Comparison of ENCODE assay signal across 17 mouse cellular contexts in genomic region chr6:71715006-71715405, GRCm38 (mm10). TPM values are rescaled to one million over a fixed set of nuclear protein-coding genes. Genes with fewer than 3 reads are reported as not detected.
"Had no signal": no experiment of that assay in that cellular context is flagged by ENCODE, and none has a peak within 500 bp of the region (broad histone marks: within the 10 kb centered on the region; RNA-seq: fewer than 3 reads in every experiment).

No protein-coding gene starts in this region.

- H3K36me3 ChIP-seq: limb, embryonic 15.5 days; liver, embryonic 12.5 days; midbrain, embryonic 15.5 days; neural tube, embryonic 12.5 days had no signal

- H3K4me2 ChIP-seq: limb, embryonic 15.5 days; liver, embryonic 12.5 days; midbrain, embryonic 11.5 days; midbrain, embryonic 15.5 days; neural tube, embryonic 12.5 days had no signal

- H3K9me3 ChIP-seq: limb, embryonic 15.5 days; liver, embryonic 12.5 days; midbrain, embryonic 15.5 days; neural tube, embryonic 12.5 days had no signal

- H3K27ac ChIP-seq: kidney, postnatal 0 days; limb, embryonic 15.5 days; liver, embryonic 12.5 days; macrophage; midbrain, embryonic 15.5 days; neural tube, embryonic 12.5 days had no signal

- H3K4me3 ChIP-seq: limb, embryonic 15.5 days; liver, embryonic 12.5 days; megakaryocyte, embryonic 14.5 days; midbrain, embryonic 15.5 days; neural tube, embryonic 12.5 days had no signal

- H3K9ac ChIP-seq: limb, embryonic 15.5 days; liver, embryonic 12.5 days; midbrain, embryonic 15.5 days; neural tube, embryonic 12.5 days had no signal

- H3K27me3 ChIP-seq: limb, embryonic 15.5 days; midbrain, embryonic 15.5 days; neural tube, embryonic 12.5 days had no signal

- DNase-seq: kidney, adult 11 months; kidney, adult 9 months; kidney, postnatal 36 days; layer of hippocampus, adult 9-11 months; left cerebral cortex, postnatal 4 days; thymus, adult 18-20 months; thymus, postnatal 14 days had no signal

- H3K4me1 ChIP-seq: neural tube, embryonic 12.5 days had no signal

- ATAC-seq: liver, embryonic 12.5 days; midbrain, embryonic 15.5 days had no signal

RNA-seq across cellular contexts. Expression of gene Reep1, which starts 7.6 kb away (rescaled TPM):
- total RNA-seq: monocyte, adult 5-6 weeks; neutrophil, adult 5-6 weeks had no signal
- polyA plus RNA-seq: macrophage had no signal
